Mouse (Mus musculus): Measurements from ENCODE around the gene Ces1h.
"Not testable (repeated sequence)": the region's sequence is repeated elsewhere in the genome, so short reads cannot be mapped to it uniquely, and the experiment has no call there.

Ces1h gene

DNA sequence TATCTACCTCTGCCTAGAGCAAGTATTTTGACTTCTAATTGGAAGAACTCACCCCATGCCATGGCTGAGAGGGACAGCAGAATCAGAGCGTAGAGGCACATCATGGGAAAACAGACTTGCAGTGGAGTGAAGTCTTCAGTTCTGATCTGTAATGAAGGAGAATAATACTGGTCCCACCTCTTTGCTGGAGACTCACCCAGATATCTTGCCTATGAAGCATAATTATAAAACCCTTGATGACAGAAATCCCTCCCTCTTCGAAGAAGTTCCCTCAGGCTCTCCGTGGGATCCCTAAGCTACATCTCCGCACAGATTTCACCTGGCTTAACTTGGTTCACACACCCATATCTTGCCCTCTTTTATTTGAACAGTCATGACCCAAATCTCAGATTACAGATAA is at the start of gene Ces1h:
Ces1h (minus strand) TSS at position 101 of the 400 bp plus-strand sequence.
- no peak for DNase-seq (ENCODE audit: low read depth, low spot score)

DNA sequence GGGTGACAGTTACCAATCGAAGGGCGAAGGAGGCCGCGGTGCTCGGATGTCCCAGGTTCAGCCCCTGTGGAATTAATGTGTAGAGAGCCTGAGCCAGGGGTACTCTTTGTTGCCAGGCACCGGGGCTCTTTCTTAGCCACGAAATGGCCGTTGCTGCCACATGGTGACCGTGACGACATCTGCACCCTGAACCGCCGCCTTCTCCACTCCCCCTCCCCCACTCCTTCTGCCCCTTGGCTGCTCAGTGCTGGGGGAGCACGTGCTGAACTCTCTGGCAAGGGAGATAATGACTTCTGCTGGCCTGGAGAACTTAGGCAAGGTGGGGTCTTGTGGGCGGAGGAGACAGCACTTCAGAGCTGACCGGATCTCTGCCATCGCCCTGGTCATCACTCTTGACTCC is 47.7 kb upstream of the Ces1h start:
- DNase-seq (ENCODE audit: low read depth, low spot score): no peak

DNA sequence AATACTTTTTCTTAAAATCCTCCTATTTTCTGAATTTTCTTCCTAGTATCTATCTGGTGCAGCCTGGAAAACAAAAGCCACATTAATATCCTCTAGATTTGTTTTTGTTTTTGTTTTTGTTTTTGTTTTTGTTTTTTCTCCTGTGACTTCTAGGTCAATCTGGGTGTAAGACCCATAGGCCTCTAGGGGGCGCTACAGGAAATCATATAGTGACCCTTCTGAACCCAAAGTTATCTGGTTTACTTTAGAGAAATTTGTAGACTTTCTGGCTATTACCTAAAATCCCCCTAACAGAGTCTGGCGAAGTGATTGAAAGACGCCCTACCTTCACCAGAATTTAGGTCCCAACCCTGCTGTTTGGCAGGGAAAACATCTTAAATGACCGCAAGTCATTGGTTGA is 35.9 kb upstream of the Ces1h start:
- DNase-seq (ENCODE audit: low read depth, low spot score): no peak

GRCm38 (mm10) chr8:93408830-93409229 is 29.3 kb upstream of the Ces1h start:
- DNase-seq (ENCODE audit: low read depth, low spot score): no peak

DNA sequence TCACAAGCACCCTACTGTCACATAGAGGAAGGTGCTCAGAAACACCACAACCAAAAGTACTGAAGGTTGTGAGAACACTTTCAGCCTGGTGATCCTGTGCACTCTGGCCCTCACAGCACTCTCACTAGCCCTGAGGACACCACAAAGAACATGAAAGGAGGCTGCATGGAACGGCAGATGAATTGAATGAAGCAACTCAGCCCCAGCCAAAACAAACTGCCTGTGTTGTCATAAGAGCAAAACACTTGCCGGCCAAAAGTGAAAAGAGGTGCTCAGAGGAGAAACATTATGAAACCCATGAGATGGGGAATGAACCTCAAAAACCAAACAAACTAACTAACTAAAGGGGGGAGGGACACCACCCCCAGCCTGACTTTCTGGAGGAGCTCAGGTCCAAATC is 20.2 kb upstream of the Ces1h start:
- DNase-seq (ENCODE audit: low read depth, low spot score): no peak

- DNase-seq (ENCODE audit: low read depth, low spot score): no peak
Observed at GRCm38 (mm10) chr8:93398044-93398443, 18.5 kb upstream of the Ces1h start.

DNA sequence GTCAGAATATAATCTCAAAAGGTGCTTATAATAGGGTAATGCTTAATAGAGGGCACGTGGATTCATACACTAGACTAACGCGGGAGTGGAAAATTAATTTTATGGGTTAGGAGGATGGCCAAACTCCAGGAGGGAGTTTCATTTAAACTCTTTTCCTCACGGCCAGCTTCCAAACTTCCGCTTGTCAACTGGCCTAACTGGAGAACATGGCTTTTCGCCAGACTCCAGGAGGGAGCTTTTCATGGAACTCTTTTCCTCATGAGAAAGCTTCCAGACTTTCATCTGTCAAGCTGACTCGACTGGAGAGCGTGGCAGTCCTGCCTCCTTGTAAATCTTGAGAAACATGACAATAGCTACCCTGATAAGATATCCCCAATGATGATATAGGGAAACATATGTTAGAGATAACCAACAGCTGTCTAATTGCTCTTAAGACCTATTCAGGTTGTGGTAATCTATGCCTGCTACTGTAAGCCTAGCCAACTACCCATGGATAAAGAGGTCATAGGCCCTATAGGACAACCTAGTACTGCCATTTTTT is 14.6 kb upstream of the Ces1h start:
- not testable (repeated sequence) for DNase-seq (ENCODE audit: low read depth, low spot score)

DNA sequence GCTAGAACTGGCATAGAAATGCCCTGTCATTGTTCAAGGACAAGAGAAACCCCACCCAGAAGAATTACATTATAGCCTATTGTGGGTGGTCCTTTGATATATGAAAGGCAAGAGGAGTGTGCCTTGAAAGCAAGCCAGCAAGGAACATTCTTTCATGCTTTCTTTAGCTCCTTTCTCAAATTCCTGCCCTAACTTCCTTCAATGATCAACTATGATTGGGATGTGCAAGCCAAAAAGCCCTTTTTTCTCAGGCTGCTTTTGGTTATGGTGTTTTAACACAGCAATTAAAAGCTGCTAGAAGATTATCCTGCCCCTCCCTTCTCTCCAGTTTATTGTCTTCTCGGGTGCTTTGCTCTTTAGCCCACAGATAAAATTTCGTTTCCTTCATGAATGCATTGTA is 10.0 kb downstream of the Ces1h start:
- no peak for DNase-seq (ENCODE audit: low read depth, low spot score)

DNA sequence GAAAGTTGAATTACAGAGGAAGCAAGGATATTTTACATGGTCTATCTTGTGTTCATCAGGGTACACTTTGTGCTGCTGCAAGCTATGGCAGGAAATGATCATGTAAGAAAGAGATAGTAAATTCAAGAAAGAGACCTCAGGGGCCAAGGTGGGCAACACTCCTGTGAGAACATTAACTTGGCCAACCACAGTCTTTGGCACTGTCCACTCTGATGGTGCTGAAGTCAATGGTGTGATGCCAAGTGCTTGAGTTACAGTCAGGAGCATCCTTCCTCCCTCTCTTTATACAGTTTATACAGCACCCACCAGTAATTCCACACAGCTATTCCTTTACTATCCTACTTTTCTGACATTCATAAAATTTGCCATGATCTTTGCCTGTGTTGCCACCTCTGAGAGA is 19.4 kb downstream of the Ces1h start:
- no peak for DNase-seq (ENCODE audit: low read depth, low spot score)

GRCm38 (mm10) chr8:93339531-93339930 is 40.0 kb downstream of the Ces1h start:
- DNase-seq (ENCODE audit: low read depth, low spot score): no peak

DNA sequence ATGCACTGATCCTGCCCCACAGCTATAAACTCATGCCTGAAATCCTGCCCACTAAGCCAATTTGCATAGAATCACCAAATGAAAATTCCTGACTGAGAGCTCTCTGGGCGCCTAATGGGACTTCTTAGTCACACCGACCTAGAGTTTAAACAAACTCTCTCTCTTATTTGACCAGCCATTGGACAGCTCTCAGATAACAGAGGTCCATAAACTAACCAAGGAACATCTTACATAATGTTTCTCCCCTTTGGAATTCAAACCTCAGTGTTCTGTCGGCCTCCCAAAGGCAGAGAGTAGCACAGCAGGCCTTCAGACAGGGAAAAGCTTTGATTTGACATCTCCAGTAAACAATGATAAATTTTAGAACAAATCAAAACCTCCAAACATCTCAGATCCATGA is 42.3 kb downstream of the Ces1h start, which contains the start of gene Ces1g:
Ces1g (minus strand) TSS at position 102 of the 400 bp plus-strand sequence.
- DNase-seq (ENCODE audit: low read depth, low spot score): no peak

- DNase-seq (ENCODE audit: low read depth, low spot score): no peak
Observed at GRCm38 (mm10) chr8:93332703-93333102, 46.8 kb downstream of the Ces1h start.

GRCm38 (mm10) chr8:93331151-93331550 is 48.4 kb downstream of the Ces1h start:
- DNase-seq (ENCODE audit: low read depth, low spot score): no peak

- DNase-seq (ENCODE audit: low read depth, low spot score): no peak
Observed at GRCm38 (mm10) chr8:93325123-93325522, 54.4 kb downstream of the Ces1h start.

DNA sequence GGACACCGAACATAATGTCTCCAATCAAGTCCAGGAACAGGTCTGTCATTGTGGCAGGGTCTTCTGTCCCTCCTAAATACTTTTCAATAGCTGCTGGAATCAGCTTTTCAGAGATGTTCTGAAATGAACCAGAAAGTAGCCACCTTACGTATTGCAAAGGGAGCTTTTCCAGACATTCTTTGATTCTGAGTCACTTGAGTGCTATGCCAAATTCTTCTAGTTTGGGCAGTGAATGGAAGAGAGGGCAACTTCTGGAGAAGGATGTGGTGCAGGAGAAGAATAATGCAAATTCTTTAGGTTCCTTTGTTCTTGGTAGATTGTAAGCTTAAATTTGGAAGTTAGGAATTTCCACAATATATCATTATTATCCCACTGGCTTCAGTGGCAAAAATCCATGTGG is 62.5 kb downstream of the Ces1h start:
- DNase-seq (ENCODE audit: low read depth, low spot score): no peak

DNA sequence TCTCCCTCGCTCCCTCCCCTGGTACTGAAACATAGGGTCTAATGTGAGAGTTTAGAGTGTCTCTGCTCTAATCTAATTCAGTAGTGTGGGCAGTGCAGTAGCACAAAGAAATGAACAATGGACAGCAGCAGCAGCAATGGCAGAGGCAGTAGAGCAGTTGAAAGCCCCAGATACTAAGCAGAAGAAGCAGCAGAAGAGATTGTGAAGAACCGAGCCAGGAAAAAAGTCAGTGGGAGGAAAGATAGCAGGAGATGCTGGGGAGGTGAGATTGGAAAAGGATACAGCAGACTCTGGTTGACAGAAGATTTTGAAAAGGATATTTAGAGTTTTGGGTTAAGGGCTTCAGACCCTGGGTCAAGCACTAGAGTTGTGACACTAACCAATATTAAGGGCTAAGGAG is 64.0 kb downstream of the Ces1h start:
- DNase-seq (ENCODE audit: low read depth, low spot score): no peak
